Mouse (Mus musculus): ENCODE results near the gene Nxpe5.

Nxpe5 gene

GRCm38 (mm10) chr5:138251144-138251543, 25.4 kb downstream of the Nxpe5 start:
- DNase-seq (ENCODE audit: low read depth, low spot score), result no peak

- DNase-seq (ENCODE audit: low read depth, low spot score), result no peak
Measured at GRCm38 (mm10) chr5:138253061-138253460, 27.4 kb downstream of the Nxpe5 start.

GRCm38 (mm10) chr5:138255353-138256093, 29.8 kb downstream of the Nxpe5 start, which contains the start of gene Lamtor4:
TSS of gene Lamtor4 (plus strand) at chr5:138255482.
- peak; percentile 99 for DNase-seq (ENCODE audit: low read depth, low spot score)

GRCm38 (mm10) chr5:138256094-138256467, 30.4 kb downstream of the Nxpe5 start:
- no peak for DNase-seq (ENCODE audit: low read depth, low spot score)

GRCm38 (mm10) chr5:138256966-138257584, 31.4 kb downstream of the Nxpe5 start:
- DNase-seq (ENCODE audit: low read depth, low spot score), result no peak

DNA sequence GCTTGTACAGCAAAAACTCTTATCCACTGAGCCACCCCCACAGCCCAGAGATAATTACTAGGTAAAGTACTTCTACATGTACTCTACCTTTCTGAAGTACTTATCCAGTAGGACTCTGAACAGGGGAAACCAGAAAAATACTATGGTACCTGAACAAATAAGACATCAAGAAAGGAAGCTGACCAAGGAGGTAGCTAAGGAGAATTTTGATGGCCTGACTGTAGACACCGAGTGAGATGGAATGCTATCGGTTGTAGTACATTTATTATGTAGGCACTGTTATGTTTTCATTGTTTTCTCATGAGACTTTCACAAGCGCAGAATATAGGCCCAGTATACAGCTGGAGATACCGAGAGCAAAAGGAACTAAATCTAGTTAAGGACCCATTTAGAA, 31.9 kb downstream of the Nxpe5 start:
- no peak for DNase-seq (ENCODE audit: low read depth, low spot score)

- no peak for DNase-seq (ENCODE audit: low read depth, low spot score)
Measured at GRCm38 (mm10) chr5:138258078-138258477, 32.4 kb downstream of the Nxpe5 start.

GRCm38 (mm10) chr5:138258542-138258941, 32.8 kb downstream of the Nxpe5 start:
- DNase-seq (ENCODE audit: low read depth, low spot score), result peak; percentile 36

DNA sequence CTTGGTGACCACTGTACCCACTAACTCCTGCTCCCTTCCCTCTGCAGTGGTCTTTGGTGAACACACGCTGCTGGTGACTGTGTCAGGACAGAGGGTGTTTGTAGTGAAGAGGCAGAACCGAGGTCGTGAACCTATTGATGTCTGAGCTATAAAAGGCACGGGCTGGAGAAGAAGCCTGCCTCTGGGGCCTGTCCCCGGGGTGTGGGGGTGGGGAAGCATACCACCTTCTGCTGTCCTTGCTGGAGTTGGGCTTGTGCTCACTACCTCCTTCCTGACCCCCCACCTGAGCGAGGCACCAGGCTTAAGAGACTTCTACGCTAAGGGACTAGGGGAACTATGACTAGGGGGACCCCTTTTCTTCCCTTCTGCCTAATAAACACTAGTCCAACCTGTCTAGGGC, 33.3 kb downstream of the Nxpe5 start:
- DNase-seq (ENCODE audit: low read depth, low spot score), result no peak

DNA sequence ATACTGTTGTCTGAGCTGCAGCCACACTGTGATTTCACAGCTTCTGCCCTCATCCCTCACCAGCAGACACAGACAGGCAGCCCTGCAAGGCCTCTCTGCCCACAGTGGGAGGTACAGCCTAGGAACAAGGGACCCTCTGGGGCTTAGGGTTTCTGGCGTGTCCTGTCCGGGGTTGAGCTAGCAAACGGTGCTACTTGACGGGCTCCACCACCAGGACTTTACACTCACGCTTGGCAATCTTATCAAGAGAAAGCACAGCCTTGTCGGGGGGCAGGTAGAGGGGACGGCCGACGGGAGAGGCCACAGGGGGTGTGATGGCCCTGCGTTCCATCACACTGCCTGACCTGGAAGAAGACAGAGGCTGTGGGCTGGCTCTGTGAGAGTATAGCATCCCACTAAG, 34.4 kb downstream of the Nxpe5 start:
- no peak for DNase-seq (ENCODE audit: low read depth, low spot score)

GRCm38 (mm10) chr5:138260834-138261233, 35.1 kb downstream of the Nxpe5 start:
- DNase-seq (ENCODE audit: low read depth, low spot score), result no peak

GRCm38 (mm10) chr5:138262001-138262400, 36.3 kb downstream of the Nxpe5 start:
- no peak for DNase-seq (ENCODE audit: low read depth, low spot score)

DNA sequence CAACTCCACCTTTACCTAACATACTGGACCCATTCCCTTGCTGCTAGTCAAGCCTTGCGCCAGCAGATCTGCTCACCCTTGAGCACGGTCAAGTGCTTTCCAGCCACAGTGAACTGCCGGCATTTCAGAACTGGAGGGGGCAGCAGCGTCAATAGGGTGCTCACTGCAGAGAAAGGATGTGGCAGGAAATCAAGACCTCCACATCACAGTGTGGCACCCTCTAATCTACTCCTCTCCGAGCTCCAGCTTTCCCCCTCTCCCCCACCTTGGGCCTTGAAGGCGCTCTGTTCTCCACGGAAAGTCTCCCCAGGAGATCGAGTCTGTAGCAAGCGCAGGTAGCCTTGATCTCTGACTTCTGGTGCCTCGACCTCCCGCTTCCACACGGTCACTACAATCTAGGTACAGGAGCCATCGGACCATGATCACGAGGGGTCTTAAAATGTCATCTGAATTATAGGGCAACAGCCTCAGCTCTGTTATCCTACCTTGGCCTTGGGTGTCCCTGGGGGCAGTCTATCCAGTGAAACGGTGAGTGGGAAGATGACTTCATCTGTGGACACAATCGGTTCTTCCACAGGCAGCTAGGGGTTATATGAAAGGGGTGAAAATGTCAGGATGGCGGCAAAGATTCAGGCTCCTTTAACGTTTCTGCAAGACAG, 37.0 kb downstream of the Nxpe5 start:
- DNase-seq (ENCODE audit: low read depth, low spot score), result no peak

GRCm38 (mm10) chr5:138263260-138264206, 37.8 kb downstream of the Nxpe5 start, which contains the start of gene BC037034:
TSS of gene BC037034 (minus strand) at chr5:138264033.
- DNase-seq (ENCODE audit: low read depth, low spot score), result peak; percentile 97

GRCm38 (mm10) chr5:138264207-138264578, 38.5 kb downstream of the Nxpe5 start:
- DNase-seq (ENCODE audit: low read depth, low spot score), result no peak

DNA sequence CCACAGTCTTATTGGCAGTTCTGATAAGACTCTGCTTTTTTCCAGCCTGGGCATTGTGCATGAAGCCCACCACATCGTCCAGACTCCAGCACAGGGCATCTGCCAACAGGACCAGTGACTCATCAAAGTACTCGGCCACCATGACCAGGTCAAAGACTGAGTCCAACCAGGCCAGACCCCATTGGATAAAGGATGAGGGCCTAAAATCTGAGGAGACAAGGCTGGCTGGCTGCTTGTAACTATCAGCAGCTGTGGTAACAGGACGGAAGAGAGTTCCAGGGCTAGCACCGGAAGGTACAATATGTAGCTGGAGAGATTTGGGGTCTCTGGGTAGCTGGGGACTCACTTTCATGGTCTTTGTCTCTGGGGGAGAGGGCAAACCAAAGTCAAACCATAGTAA, 40.0 kb downstream of the Nxpe5 start:
- DNase-seq (ENCODE audit: low read depth, low spot score), result no peak

- DNase-seq (ENCODE audit: low read depth, low spot score), result no peak
Measured at GRCm38 (mm10) chr5:138267114-138267513, 41.4 kb downstream of the Nxpe5 start.

- DNase-seq (ENCODE audit: low read depth, low spot score), result peak; percentile 51
Measured at GRCm38 (mm10) chr5:138268980-138269379, 43.3 kb downstream of the Nxpe5 start.

DNA sequence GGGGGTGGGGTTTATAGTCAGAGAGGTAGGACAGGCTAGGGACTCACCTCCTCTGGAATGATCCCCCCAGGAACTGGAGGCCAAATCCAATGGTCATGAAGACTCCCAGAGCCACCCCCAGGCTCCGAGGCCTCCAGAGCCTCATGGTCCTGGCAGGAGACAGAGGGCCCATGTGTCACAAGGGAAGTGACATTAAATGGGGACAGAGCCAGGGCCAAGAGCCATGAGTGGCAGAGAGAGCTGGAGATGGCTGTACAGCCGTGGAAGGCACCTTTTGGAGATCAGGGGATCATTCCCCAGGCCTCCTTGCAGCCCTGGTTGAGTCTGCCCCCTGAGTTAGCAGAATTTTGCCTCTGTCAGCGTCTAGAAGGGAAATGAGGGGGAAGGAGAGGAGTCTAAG, 45.5 kb downstream of the Nxpe5 start:
- DNase-seq (ENCODE audit: low read depth, low spot score), result no peak

- no peak for DNase-seq (ENCODE audit: low read depth, low spot score)
Measured at GRCm38 (mm10) chr5:138272409-138272923, 46.8 kb downstream of the Nxpe5 start, which contains the start of gene Gal3st4. TSS of gene Gal3st4 (minus strand) at chr5:138272840.

GRCm38 (mm10) chr5:138274186-138274585, 48.5 kb downstream of the Nxpe5 start:
- DNase-seq (ENCODE audit: low read depth, low spot score), result no peak

Measured in brain, adult 2 months (tissue).